Mouse (Mus musculus) heart, embryonic 13.5 days (tissue): ENCODE data around the gene Fam155a. TPM values are rescaled to one million over a fixed set of nuclear protein-coding genes. Genes with fewer than 3 reads are reported as not detected.

Source experiments
- ATAC-seq: fragments of 200-750 bp; cut with Nextera tagmentation; 2 replicates; pipeline ENCODE4 v1.8.0; 2017; ENCODE audit warnings: moderate TSS enrichment; ENCODE audit not compliant: insufficient number of reproducible peaks, low FRiP score, low TSS enrichment; ENCODE audit errors: extremely low read depth
- H3K27ac ChIP-seq: fragments of 300-500 bp; sonication (generic); replicated peaks from 2 replicates; pipeline ENCODE4 v1.5.1; 2015; ENCODE audit warnings: moderate library complexity, mild to moderate bottlenecking, inconsistent platforms
- H3K27me3 ChIP-seq: fragments of 300-500 bp; sonication (generic); replicated peaks from 2 replicates; pipeline ENCODE4 v1.6.1; 2015; ENCODE audit warnings: mild to moderate bottlenecking, inconsistent platforms
- H3K36me3 ChIP-seq: fragments of 300-500 bp; sonication (generic); 2 replicates; pipeline ENCODE4 v1.6.1; 2015; ENCODE audit warnings: mild to moderate bottlenecking, inconsistent platforms
- H3K4me1 ChIP-seq: fragments of 300-500 bp; sonication (generic); 2 replicates; pipeline ENCODE4 v1.6.1; 2015; ENCODE audit warnings: inconsistent platforms
- H3K4me2 ChIP-seq: fragments of 300-500 bp; sonication (generic); 2 replicates; pipeline ENCODE4 v1.6.1; 2015; ENCODE audit warnings: inconsistent platforms, mild to moderate bottlenecking, moderate library complexity
- H3K4me3 ChIP-seq: fragments of 300-500 bp; sonication (generic); 2 replicates; pipeline ENCODE4 v1.5.1; 2015; ENCODE audit warnings: moderate library complexity, mild to moderate bottlenecking, inconsistent platforms
- H3K9ac ChIP-seq: fragments of 300-500 bp; sonication (generic); 2 replicates; pipeline ENCODE4 v1.6.1; 2015; ENCODE audit warnings: inconsistent platforms, mild to moderate bottlenecking, moderate library complexity
- H3K9me3 ChIP-seq: fragments of 300-500 bp; sonication (generic); 2 replicates; pipeline ENCODE4 v1.6.1; 2016; ENCODE audit warnings: inconsistent platforms
- WGBS: fragments of 180-500 bp; shearing (Covaris S2); methylation state at CpG from one replicate; pipeline ENCODE4 v1.1.7; 2015; ENCODE audit warnings: mixed read lengths; 5-methylcytosine and 5-hydroxymethylcytosine counted together
- polyA plus RNA-seq: library from polyadenylated mRNA; unstranded; fragments of >200 nt; fragmentation: Nextera tagmentation; extraction: Ambion mirVana; gene quantifications from 2 replicates; pipeline ENCODE4 v1.2.1, GENCODE M21; 2015

Gene Fam155a
- polyA plus RNA-seq, 1 experiment from 2014 or later = 0.08 TPM

GRCm38 (mm10) chr8:9335933-9336303 is 435.0 kb downstream of the Fam155a start:
- H3K9ac ChIP-seq = no peak overlapping the region
- no peak overlapping the region for H3K4me2 ChIP-seq
- H3K27me3 ChIP-seq = no peaks in the 10 kb centered on the region
- no peaks in the 10 kb centered on the region for H3K36me3 ChIP-seq
- no peak overlapping the region for H3K4me3 ChIP-seq
- H3K27ac ChIP-seq = no peak overlapping the region
- H3K4me1 ChIP-seq = peaks cover 13% of the 10 kb centered on the region; the same call in 1 of the 2 replicates
- H3K9me3 ChIP-seq = no peaks in the 10 kb centered on the region
- no peak for ATAC-seq
- WGBS = 66% methylated on average over 6 of the region's 6 CpGs

GRCm38 (mm10) chr8:9335285-9335932 is 435.6 kb downstream of the Fam155a start:
- Histone ChIP-seq H3K27me3 (no peaks in the 10 kb centered on the region), H3K27ac (no peak overlapping the region), H3K4me3 (no peak overlapping the region), H3K4me2 (no peak overlapping the region), H3K36me3 (no peaks in the 10 kb centered on the region), H3K9ac (no peak overlapping the region), H3K9me3 (no peaks in the 10 kb centered on the region), H3K4me1 (peaks cover 13% of the 10 kb centered on the region; the same call in 1 of the 2 replicates)
- no peak for ATAC-seq
- WGBS = 54% methylated on average over 10 of the region's 10 CpGs

- Histone ChIP-seq H3K9ac (no peak overlapping the region), H3K36me3 (no peaks in the 10 kb centered on the region), H3K4me1 (peaks cover 13% of the 10 kb centered on the region; the same call in 1 of the 2 replicates), H3K4me2 (no peak overlapping the region), H3K4me3 (no peak overlapping the region), H3K27ac (no peak overlapping the region), H3K27me3 (no peaks in the 10 kb centered on the region), H3K9me3 (no peaks in the 10 kb centered on the region)
- WGBS = 37% methylated on average over 2 of the region's 2 CpGs
- no peak for ATAC-seq
Measured at GRCm38 (mm10) chr8:9332766-9333165, 438.2 kb downstream of the Fam155a start.

GRCm38 (mm10) chr8:9309456-9309855 is 461.5 kb downstream of the Fam155a start:
- Histone ChIP-seq H3K27ac (no peak overlapping the region), H3K36me3 (no peaks in the 10 kb centered on the region), H3K4me3 (no peak overlapping the region), H3K9me3 (no peaks in the 10 kb centered on the region), H3K9ac (no peak overlapping the region), H3K4me2 (no peak overlapping the region), H3K4me1 (no peaks in the 10 kb centered on the region), H3K27me3 (no peaks in the 10 kb centered on the region)
- 33% methylated on average over 8 of the region's 8 CpGs for WGBS
- ATAC-seq = no peak

- H3K4me2 ChIP-seq = no peak overlapping the region
- no peaks in the 10 kb centered on the region for H3K36me3 ChIP-seq
- H3K4me3 ChIP-seq = no peak overlapping the region
- no peaks in the 10 kb centered on the region for H3K9me3 ChIP-seq
- no peak for ATAC-seq
- 68% methylated on average over 6 of the region's 6 CpGs for WGBS
- no peak overlapping the region for H3K9ac ChIP-seq
- H3K27me3 ChIP-seq = no peaks in the 10 kb centered on the region
- no peaks in the 10 kb centered on the region for H3K4me1 ChIP-seq
- H3K27ac ChIP-seq = no peak overlapping the region
Measured at GRCm38 (mm10) chr8:9303526-9304135, 467.3 kb downstream of the Fam155a start.

- Histone ChIP-seq H3K4me1 (no peaks in the 10 kb centered on the region), H3K4me2 (no peak overlapping the region), H3K27me3 (no peaks in the 10 kb centered on the region), H3K9me3 (no peaks in the 10 kb centered on the region), H3K27ac (no peak overlapping the region), H3K9ac (no peak overlapping the region), H3K4me3 (no peak overlapping the region), H3K36me3 (no peaks in the 10 kb centered on the region)
- WGBS = 51% methylated on average over 2 of the region's 2 CpGs
- no peak for ATAC-seq
Measured at GRCm38 (mm10) chr8:9295046-9295445, 475.9 kb downstream of the Fam155a start.

GRCm38 (mm10) chr8:9292532-9292931 is 478.4 kb downstream of the Fam155a start:
- no peak for ATAC-seq
- Histone ChIP-seq H3K9me3 (no peaks in the 10 kb centered on the region), H3K27ac (no peak overlapping the region), H3K9ac (no peak overlapping the region), H3K4me2 (no peak overlapping the region), H3K4me1 (no peaks in the 10 kb centered on the region), H3K4me3 (no peak overlapping the region), H3K36me3 (no peaks in the 10 kb centered on the region), H3K27me3 (no peaks in the 10 kb centered on the region)
- 46% methylated on average over 2 of the region's 2 CpGs for WGBS

- H3K36me3 ChIP-seq = no peaks in the 10 kb centered on the region
- no peak for ATAC-seq
- WGBS = 55% methylated on average over 8 of the region's 8 CpGs
- H3K4me2 ChIP-seq = no peak overlapping the region
- H3K4me1 ChIP-seq = 0 out of 2 replicates have a peak, but pooled peaks cover 4% of the 10 kb centered on the region
- no peaks in the 10 kb centered on the region for H3K9me3 ChIP-seq
- H3K9ac ChIP-seq = no peak overlapping the region
- no peak overlapping the region for H3K4me3 ChIP-seq
- no peaks in the 10 kb centered on the region for H3K27me3 ChIP-seq
- no peak overlapping the region for H3K27ac ChIP-seq
Measured at GRCm38 (mm10) chr8:9288015-9288729, 482.8 kb downstream of the Fam155a start.

GRCm38 (mm10) chr8:9274117-9274516 is 496.8 kb downstream of the Fam155a start:
- H3K4me3 ChIP-seq = no peak overlapping the region
- H3K36me3 ChIP-seq = no peaks in the 10 kb centered on the region
- H3K27me3 ChIP-seq = no peaks in the 10 kb centered on the region
- no peaks in the 10 kb centered on the region for H3K9me3 ChIP-seq
- WGBS = 75% methylated on average over 8 of the region's 8 CpGs
- no peak overlapping the region for H3K4me2 ChIP-seq
- no peak overlapping the region for H3K27ac ChIP-seq
- ATAC-seq = no peak
- no peaks in the 10 kb centered on the region for H3K4me1 ChIP-seq
- H3K9ac ChIP-seq = no peak overlapping the region

GRCm38 (mm10) chr8:9264378-9264777 is 506.6 kb downstream of the Fam155a start:
- Histone ChIP-seq H3K9me3 (no peaks in the 10 kb centered on the region), H3K4me1 (no peaks in the 10 kb centered on the region), H3K27ac (no peak overlapping the region), H3K9ac (no peak overlapping the region), H3K4me3 (no peak overlapping the region), H3K27me3 (no peaks in the 10 kb centered on the region), H3K4me2 (no peak overlapping the region), H3K36me3 (no peaks in the 10 kb centered on the region)
- ATAC-seq = no peak
- 65% methylated on average over 8 of the region's 8 CpGs for WGBS

GRCm38 (mm10) chr8:9261527-9261926 is 509.4 kb downstream of the Fam155a start:
- Histone ChIP-seq H3K36me3 (no peaks in the 10 kb centered on the region), H3K27me3 (no peaks in the 10 kb centered on the region), H3K9me3 (no peaks in the 10 kb centered on the region), H3K9ac (no peak overlapping the region), H3K27ac (no peak overlapping the region), H3K4me1 (no peaks in the 10 kb centered on the region), H3K4me3 (no peak overlapping the region), H3K4me2 (no peak overlapping the region)
- ATAC-seq = no peak
- WGBS = 51% methylated on average over 8 of the region's 8 CpGs
